Mouse (Mus musculus) left cerebral cortex, adult 2 months (tissue): ENCODE measurements at regions not wholly inside any gene's neighbourhood (a gene's known extent, or its start where the extent isn't known, plus 50 kb on each side); places are given as distances from the start of the nearest gene placed in this dataset.

ENCODE experiments used
- DNase-seq, 2 experiments: peaks; one replicate each; pipeline ENCODE4 v3.0.0; 2021 to 2022; ENCODE audit warnings: low spot score in 2 of 2, mixed read lengths in 1 of 2; ENCODE audit errors: extremely low spot score in 1 of 2
- H3K27ac ChIP-seq: fragments of 200-600 bp; 2 replicates; pipeline ENCODE4 v1.8.1; 2022
- H3K4me3 ChIP-seq: fragments of 200-600 bp; 2 replicates; pipeline ENCODE4 v1.8.1; 2022
- CTCF ChIP-seq: fragments of 200-600 bp; IDR thresholded peaks from 2 replicates; pipeline ENCODE4 v1.8.1; 2022; ENCODE audit warnings: antibody characterized with exemption, mild to moderate bottlenecking, moderate library complexity
- intact Hi-C: fragments of 180-260 bp; cut with DNase I; formaldehyde crosslinking; loops from one replicate; pipeline ENCODE4 v1.15.1; 2025

- intact Hi-C loops: no loop called here
- H3K27ac ChIP-seq: no peak overlapping the region
These were observed 495.2 kb upstream of the 1700015G11Rik start for GRCm38 (mm10) chr7:52510686-52511085.

DNA sequence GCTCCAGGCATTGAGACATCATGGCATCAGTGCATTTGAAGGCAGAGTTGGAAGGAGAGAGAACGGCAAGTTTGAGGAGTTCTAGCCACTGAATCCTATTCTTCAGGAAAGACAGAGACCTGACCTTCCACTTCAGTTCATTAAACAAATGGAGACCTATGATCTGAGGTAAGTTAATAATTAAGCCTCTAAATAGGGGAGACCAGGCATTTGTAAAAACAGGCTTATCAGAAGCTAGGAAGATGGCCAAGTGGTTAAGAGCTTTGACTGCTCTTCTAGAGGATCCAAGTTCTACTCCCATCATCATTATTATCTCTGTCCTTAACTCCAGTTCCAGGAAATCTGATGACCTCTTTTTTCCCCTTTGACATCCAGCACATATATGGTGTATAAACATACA is 492.5 kb upstream of the 1700015G11Rik start:
- no peak overlapping the region for H3K27ac ChIP-seq
- intact Hi-C loops: no loop called here
- DNase-seq: no peak
- no peak overlapping the region for H3K4me3 ChIP-seq
- no peak for TF ChIP-seq CTCF

More at GRCm38 (mm10) chr7:52510686-52511085, 495.2 kb upstream of the 1700015G11Rik start:
- TF ChIP-seq CTCF: no peak
- no peak overlapping the region for H3K4me3 ChIP-seq
- DNase-seq: no peak

DNA sequence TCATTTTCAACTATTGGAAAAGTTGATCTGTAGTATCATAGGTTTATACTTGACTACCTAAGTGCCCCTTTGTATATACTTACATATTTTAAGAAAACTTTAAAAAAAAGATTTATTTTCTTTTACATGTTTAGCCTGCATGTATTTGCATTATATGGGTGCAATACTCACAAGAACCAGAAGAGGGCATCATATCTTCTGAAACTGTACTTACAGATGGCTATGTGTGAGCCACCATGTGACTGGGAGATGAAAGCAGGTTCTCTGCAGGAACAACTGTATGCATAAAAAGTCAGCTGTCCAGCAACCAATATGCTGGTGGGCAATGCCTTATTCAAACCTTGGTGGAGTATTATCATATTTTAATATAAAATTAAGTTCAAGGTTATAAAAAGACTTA is 451.6 kb upstream of the 1700015G11Rik start:
- DNase-seq: no peak
- intact Hi-C loops: no loop called here
- peak; percentile 24 for TF ChIP-seq CTCF
- no peak overlapping the region for H3K27ac ChIP-seq
- H3K4me3 ChIP-seq: no peak overlapping the region

GRCm38 (mm10) chr7:52466585-52466984 is 451.1 kb upstream of the 1700015G11Rik start:
- H3K27ac ChIP-seq: no peak overlapping the region
- intact Hi-C loops: no loop called here
- DNase-seq: no peak
- no peak for TF ChIP-seq CTCF
- no peak overlapping the region for H3K4me3 ChIP-seq
